Mouse (Mus musculus) layer of hippocampus, adult 9-11 months (tissue): Measurements from ENCODE around the gene Cenpb.
A peak's percentile ranks its signal among the peaks of the same experiment; 100 is the strongest.

Source experiments
- DNase-seq: peaks from one replicate; pipeline ENCODE4 v3.0.0; 2022

The Cenpb gene

GRCm38 (mm10) chr2:131196606-131197316 lies 16.9 kb upstream of the Cenpb start:
- no peak for DNase-seq

GRCm38 (mm10) chr2:131191005-131191390 lies 11.1 kb upstream of the Cenpb start:
- DNase-seq, result no peak

GRCm38 (mm10) chr2:131190344-131191004 lies 10.6 kb upstream of the Cenpb start:
- no peak for DNase-seq

GRCm38 (mm10) chr2:131189521-131190309 lies 9.8 kb upstream of the Cenpb start:
- DNase-seq, result no peak

GRCm38 (mm10) chr2:131188311-131188710 lies 8.4 kb upstream of the Cenpb start:
- no peak for DNase-seq

GRCm38 (mm10) chr2:131187602-131187922 lies 7.7 kb upstream of the Cenpb start:
- DNase-seq, result no peak

- DNase-seq, result peak; percentile 79
Observed at GRCm38 (mm10) chr2:131186771-131187601, 7.1 kb upstream of the Cenpb start, which contains the start of the genes Cdc25b and Spef1. Gene Cdc25b, plus strand, starts transcription at chr2:131186949. Gene Spef1, minus strand, starts transcription at chr2:131187282.

- DNase-seq, result no peak
Observed at GRCm38 (mm10) chr2:131186343-131186742, 6.5 kb upstream of the Cenpb start.

GRCm38 (mm10) chr2:131179246-131179886 lies 501 bp downstream of the Cenpb start:
- DNase-seq, result peak; percentile 64

GRCm38 (mm10) chr2:131178828-131179245 lies 1.0 kb downstream of the Cenpb start:
- DNase-seq, result no peak

GRCm38 (mm10) chr2:131177932-131178331 lies 1.9 kb downstream of the Cenpb start:
- DNase-seq, result no peak

- DNase-seq, result no peak
Observed at GRCm38 (mm10) chr2:131176491-131176890, 3.4 kb downstream of the Cenpb start.

- DNase-seq, result no peak
Observed at GRCm38 (mm10) chr2:131175945-131176309, 3.9 kb downstream of the Cenpb start.

- DNase-seq, result no peak
Observed at GRCm38 (mm10) chr2:131175286-131175944, 4.5 kb downstream of the Cenpb start.

GRCm38 (mm10) chr2:131174700-131175099 lies 5.2 kb downstream of the Cenpb start:
- DNase-seq, result peak; percentile 77

- DNase-seq, result no peak
Observed at GRCm38 (mm10) chr2:131172322-131172721, 7.5 kb downstream of the Cenpb start.

GRCm38 (mm10) chr2:131171401-131172104 lies 8.3 kb downstream of the Cenpb start:
- DNase-seq, result peak; percentile 81

- DNase-seq, result no peak
Observed at GRCm38 (mm10) chr2:131170936-131171335, 8.9 kb downstream of the Cenpb start.

GRCm38 (mm10) chr2:131168914-131169313 lies 11.0 kb downstream of the Cenpb start:
- no peak for DNase-seq

GRCm38 (mm10) chr2:131167984-131168383 lies 11.9 kb downstream of the Cenpb start:
- DNase-seq, result no peak

GRCm38 (mm10) chr2:131166172-131166571 lies 13.7 kb downstream of the Cenpb start:
- no peak for DNase-seq
